Mouse (Mus musculus): Measurements from ENCODE around the gene Pdhx. TPM values are rescaled to one million over a fixed set of nuclear protein-coding genes. Genes with fewer than 3 reads are reported as not detected.

Pdhx gene
- polyA plus RNA-seq, 1 experiment from 2014 or later: 32.9 TPM

DNA sequence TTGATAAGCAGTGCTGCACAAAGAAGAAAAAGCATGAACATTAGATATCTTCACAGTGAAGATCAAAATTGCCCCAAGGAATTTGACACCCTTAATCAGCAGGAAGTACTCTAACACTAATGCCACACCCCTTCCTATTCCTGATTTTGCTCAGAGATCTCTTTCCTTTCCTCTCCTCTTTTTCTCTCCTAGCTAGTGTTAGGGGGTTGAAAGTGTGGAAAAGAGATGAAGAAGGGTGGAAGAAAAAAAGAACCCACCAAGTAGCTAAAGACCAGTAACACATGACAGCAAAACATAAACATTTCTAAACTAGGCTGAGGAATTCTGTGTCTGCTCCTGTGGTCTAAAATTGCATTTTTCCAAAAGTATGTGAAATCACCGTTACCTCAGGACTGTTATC is 4.7 kb downstream of the Pdhx start:
- no peak overlapping the region for H3K4me3 ChIP-seq (ENCODE audit: low read depth, low read length)
- peaks cover 17% of the 10 kb centered on the region; the same call in 1 of the 2 replicates for H3K4me1 ChIP-seq (ENCODE audit: control insufficient read depth, insufficient read depth, low read length)
- H3K27ac ChIP-seq (ENCODE audit: low read length): no peak overlapping the region
- H3K9ac ChIP-seq (replicated peaks; ENCODE audit: low read depth, low read length): no peak overlapping the region
- H3K27me3 ChIP-seq (ENCODE audit: control insufficient read depth, insufficient read depth, low read length): no peaks in the 10 kb centered on the region
- no peaks in the 10 kb centered on the region for H3K9me3 ChIP-seq (ENCODE audit: control insufficient read depth, low read depth, low read length)
- ATAC-seq (ENCODE audit: insufficient number of reproducible peaks, insufficient read depth, low FRiP score, low read depth): no peak
- 49% methylated on average over 1 of the region's 1 CpGs for WGBS
- no peaks in the 10 kb centered on the region for H3K36me3 ChIP-seq (ENCODE audit: control insufficient read depth, insufficient read depth, low read length)
- no peak overlapping the region for H3K4me2 ChIP-seq (replicated peaks; ENCODE audit: low read depth, low read length)

DNA sequence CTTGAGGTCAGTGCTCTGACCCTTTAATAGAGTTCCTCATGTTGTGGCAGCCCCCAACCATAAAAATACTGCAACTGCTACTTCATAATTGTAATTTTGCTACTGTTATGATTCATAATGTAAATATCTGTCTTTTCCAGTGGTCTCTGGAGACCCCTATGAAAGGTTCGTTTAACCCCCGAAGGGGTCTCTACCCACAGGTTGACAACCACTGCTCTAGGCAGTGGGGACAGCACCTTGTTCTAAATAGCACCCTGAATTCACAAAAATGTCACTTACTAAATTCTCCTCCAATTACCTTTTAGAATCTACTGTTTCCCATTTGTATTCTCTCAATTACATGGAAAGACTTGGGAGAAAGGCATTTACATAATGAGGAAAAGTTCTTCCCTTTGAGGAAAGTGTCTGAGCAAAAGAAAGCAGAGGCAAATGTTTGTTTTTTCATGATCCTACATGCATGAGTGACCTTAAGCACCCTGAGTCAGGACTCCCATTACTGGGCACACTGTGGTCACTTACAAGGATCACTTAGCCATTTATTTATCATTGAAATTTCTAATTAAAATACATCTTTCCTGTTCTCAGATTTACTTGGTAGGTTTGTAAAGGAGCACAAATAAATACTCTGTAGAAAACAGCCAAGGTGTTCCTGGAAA is 5.6 kb downstream of the Pdhx start:
- 84% methylated on average over 2 of the region's 2 CpGs for WGBS

GRCm38 (mm10) chr2:103066683-103067551 is 6.4 kb downstream of the Pdhx start:
- no peak overlapping the region for H3K4me3 ChIP-seq (ENCODE audit: low read depth, low read length)
- no peak for ATAC-seq (ENCODE audit: insufficient number of reproducible peaks, insufficient read depth, low FRiP score, low read depth)
- H3K4me2 ChIP-seq (replicated peaks; ENCODE audit: low read depth, low read length): no peak overlapping the region
- H3K36me3 ChIP-seq (ENCODE audit: control insufficient read depth, insufficient read depth, low read length): no peaks in the 10 kb centered on the region
- H3K4me1 ChIP-seq (ENCODE audit: control insufficient read depth, insufficient read depth, low read length): peaks cover 11% of the 10 kb centered on the region; the same call in 1 of the 2 replicates
- no peaks in the 10 kb centered on the region for H3K9me3 ChIP-seq (ENCODE audit: control insufficient read depth, low read depth, low read length)
- H3K9ac ChIP-seq (replicated peaks; ENCODE audit: low read depth, low read length): no peak overlapping the region
- 58% methylated on average over 8 of the region's 8 CpGs for WGBS
- no peak overlapping the region for H3K27ac ChIP-seq (ENCODE audit: low read length)
- no peaks in the 10 kb centered on the region for H3K27me3 ChIP-seq (ENCODE audit: control insufficient read depth, insufficient read depth, low read length)

More for the DNA sequence above, 5.6 kb downstream of the Pdhx start:
- no peak overlapping the region for H3K4me3 ChIP-seq (ENCODE audit: low read depth, low read length)
- no peaks in the 10 kb centered on the region for H3K36me3 ChIP-seq (ENCODE audit: control insufficient read depth, insufficient read depth, low read length)
- no peaks in the 10 kb centered on the region for H3K27me3 ChIP-seq (ENCODE audit: control insufficient read depth, insufficient read depth, low read length)
- no peak overlapping the region for H3K4me2 ChIP-seq (replicated peaks; ENCODE audit: low read depth, low read length)
- peaks cover 17% of the 10 kb centered on the region; the same call in 1 of the 2 replicates for H3K4me1 ChIP-seq (ENCODE audit: control insufficient read depth, insufficient read depth, low read length)
- no peak for ATAC-seq (ENCODE audit: insufficient number of reproducible peaks, insufficient read depth, low FRiP score, low read depth)
- no peaks in the 10 kb centered on the region for H3K9me3 ChIP-seq (ENCODE audit: control insufficient read depth, low read depth, low read length)
- no peak overlapping the region for H3K9ac ChIP-seq (replicated peaks; ENCODE audit: low read depth, low read length)
- H3K27ac ChIP-seq (ENCODE audit: low read length): no peak overlapping the region

DNA sequence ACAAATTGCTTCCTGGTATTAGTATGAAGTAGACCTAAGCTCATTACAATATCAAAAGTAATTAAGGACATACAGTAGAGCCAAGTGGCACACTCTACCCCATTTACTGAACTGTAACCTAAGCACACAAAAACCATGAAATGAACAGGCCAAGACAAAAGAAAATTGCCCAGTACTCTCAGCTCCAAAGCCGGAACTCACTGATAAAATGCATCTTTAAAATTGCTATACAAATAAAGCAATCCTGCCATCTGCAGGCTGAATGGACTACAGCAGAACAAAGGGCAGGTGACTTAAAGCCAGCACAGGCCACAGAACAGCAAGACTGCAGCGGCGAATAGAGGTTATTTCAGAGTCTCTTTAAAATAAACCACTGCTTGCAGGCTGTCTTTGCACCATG is 10.4 kb downstream of the Pdhx start:
- Histone ChIP-seq H3K36me3 (ENCODE audit: control insufficient read depth, insufficient read depth, low read length) (no peaks in the 10 kb centered on the region), H3K9me3 (ENCODE audit: control insufficient read depth, low read depth, low read length) (no peaks in the 10 kb centered on the region), H3K27me3 (ENCODE audit: control insufficient read depth, insufficient read depth, low read length) (no peaks in the 10 kb centered on the region), H3K4me3 (ENCODE audit: low read depth, low read length) (no peak overlapping the region), H3K4me1 (ENCODE audit: control insufficient read depth, insufficient read depth, low read length) (no peaks in the 10 kb centered on the region), H3K4me2 (replicated peaks; ENCODE audit: low read depth, low read length) (no peak overlapping the region), H3K9ac (replicated peaks; ENCODE audit: low read depth, low read length) (no peak overlapping the region), H3K27ac (ENCODE audit: low read length) (no peak overlapping the region)
- ATAC-seq (ENCODE audit: insufficient number of reproducible peaks, insufficient read depth, low FRiP score, low read depth): no peak; the same call in 1 of the 2 replicates
- 33% methylated on average over 3 of the region's 3 CpGs for WGBS

GRCm38 (mm10) chr2:103058266-103058665 is 15.0 kb downstream of the Pdhx start:
- Histone ChIP-seq H3K9ac (replicated peaks; ENCODE audit: low read depth, low read length) (no peak overlapping the region), H3K27ac (ENCODE audit: low read length) (no peak overlapping the region), H3K4me2 (replicated peaks; ENCODE audit: low read depth, low read length) (no peak overlapping the region), H3K9me3 (ENCODE audit: control insufficient read depth, low read depth, low read length) (no peaks in the 10 kb centered on the region), H3K4me3 (ENCODE audit: low read depth, low read length) (no peak overlapping the region), H3K36me3 (ENCODE audit: control insufficient read depth, insufficient read depth, low read length) (no peaks in the 10 kb centered on the region), H3K4me1 (ENCODE audit: control insufficient read depth, insufficient read depth, low read length) (no peaks in the 10 kb centered on the region), H3K27me3 (ENCODE audit: control insufficient read depth, insufficient read depth, low read length) (no peaks in the 10 kb centered on the region)
- WGBS: 88% methylated on average over 3 of the region's 3 CpGs
- no peak for ATAC-seq (ENCODE audit: insufficient number of reproducible peaks, insufficient read depth, low FRiP score, low read depth)

- Histone ChIP-seq H3K9ac (replicated peaks; ENCODE audit: low read depth, low read length) (no peak overlapping the region), H3K36me3 (ENCODE audit: control insufficient read depth, insufficient read depth, low read length) (no peaks in the 10 kb centered on the region), H3K4me1 (ENCODE audit: control insufficient read depth, insufficient read depth, low read length) (no peaks in the 10 kb centered on the region), H3K9me3 (ENCODE audit: control insufficient read depth, low read depth, low read length) (no peaks in the 10 kb centered on the region), H3K4me2 (replicated peaks; ENCODE audit: low read depth, low read length) (no peak overlapping the region), H3K4me3 (ENCODE audit: low read depth, low read length) (no peak overlapping the region), H3K27ac (ENCODE audit: low read length) (no peak overlapping the region), H3K27me3 (ENCODE audit: control insufficient read depth, insufficient read depth, low read length) (no peaks in the 10 kb centered on the region)
- no peak for ATAC-seq (ENCODE audit: insufficient number of reproducible peaks, insufficient read depth, low FRiP score, low read depth)
- 89% methylated on average over 6 of the region's 6 CpGs for WGBS
Observed at GRCm38 (mm10) chr2:103055820-103056219, 17.5 kb downstream of the Pdhx start.

- no peak overlapping the region for H3K4me3 ChIP-seq (ENCODE audit: low read depth, low read length)
- no peaks in the 10 kb centered on the region for H3K27me3 ChIP-seq (ENCODE audit: control insufficient read depth, insufficient read depth, low read length)
- ATAC-seq (ENCODE audit: insufficient number of reproducible peaks, insufficient read depth, low FRiP score, low read depth): no peak
- 78% methylated on average over 19 of the region's 19 CpGs for WGBS
- H3K4me2 ChIP-seq (replicated peaks; ENCODE audit: low read depth, low read length): no peak overlapping the region
- H3K36me3 ChIP-seq (ENCODE audit: control insufficient read depth, insufficient read depth, low read length): no peaks in the 10 kb centered on the region
- H3K4me1 ChIP-seq (ENCODE audit: control insufficient read depth, insufficient read depth, low read length): no peaks in the 10 kb centered on the region
- no peak overlapping the region for H3K27ac ChIP-seq (ENCODE audit: low read length)
- H3K9ac ChIP-seq (replicated peaks; ENCODE audit: low read depth, low read length): no peak overlapping the region
- H3K9me3 ChIP-seq (ENCODE audit: control insufficient read depth, low read depth, low read length): no peaks in the 10 kb centered on the region
Observed at GRCm38 (mm10) chr2:103051937-103052893, 21.1 kb downstream of the Pdhx start.

DNA sequence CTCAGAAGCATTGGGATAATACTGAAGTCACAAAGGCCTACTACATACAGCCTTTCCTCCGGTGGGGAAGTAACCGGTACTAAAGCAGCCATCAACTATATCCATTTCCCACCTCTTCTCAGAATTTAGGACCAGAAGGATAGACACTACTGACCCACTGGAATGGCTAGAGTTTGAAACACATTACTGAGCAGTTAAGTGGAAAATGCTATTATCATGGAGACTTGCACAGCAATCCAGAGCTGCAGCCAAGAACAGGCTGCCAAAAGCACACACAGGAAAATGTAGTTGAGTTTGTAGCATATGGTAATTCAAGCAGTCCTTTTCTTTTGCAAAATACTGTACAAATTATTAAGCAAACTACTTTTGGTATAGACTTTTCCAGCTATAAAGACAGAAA is 28.0 kb downstream of the Pdhx start:
- Histone ChIP-seq H3K4me1 (ENCODE audit: control insufficient read depth, insufficient read depth, low read length) (no peaks in the 10 kb centered on the region), H3K9ac (replicated peaks; ENCODE audit: low read depth, low read length) (no peak overlapping the region), H3K27ac (ENCODE audit: low read length) (no peak overlapping the region), H3K4me3 (ENCODE audit: low read depth, low read length) (no peak overlapping the region), H3K36me3 (ENCODE audit: control insufficient read depth, insufficient read depth, low read length) (no peaks in the 10 kb centered on the region), H3K4me2 (replicated peaks; ENCODE audit: low read depth, low read length) (no peak overlapping the region), H3K27me3 (ENCODE audit: control insufficient read depth, insufficient read depth, low read length) (no peaks in the 10 kb centered on the region), H3K9me3 (ENCODE audit: control insufficient read depth, low read depth, low read length) (no peaks in the 10 kb centered on the region)
- WGBS: 98% methylated on average over 2 of the region's 2 CpGs
- no peak for ATAC-seq (ENCODE audit: insufficient number of reproducible peaks, insufficient read depth, low FRiP score, low read depth)

All from stomach, embryonic 14.5 days (tissue).